Mouse (Mus musculus): ENCODE measurements around the gene Hspbap1. TPM values are rescaled to one million over a fixed set of nuclear protein-coding genes. Genes with fewer than 3 reads are reported as not detected.

Gene Hspbap1
- polyA plus RNA-seq, 1 experiment, result 4.4 TPM

GRCm38 (mm10) chr16:35802163-35802562 lies 32.0 kb downstream of the Hspbap1 start:
- Histone ChIP-seq H3K36me3 (ENCODE audit: control insufficient read depth, insufficient read depth, low read length) (peaks cover 4% of the 10 kb centered on the region; the same call in 1 of the 2 replicates), H3K27me3 (ENCODE audit: control insufficient read depth, insufficient read depth, low read length) (no peaks in the 10 kb centered on the region), H3K27ac (ENCODE audit: insufficient read depth, low read depth, low read length) (no peak overlapping the region), H3K4me1 (ENCODE audit: control insufficient read depth, insufficient read depth, insufficient read length, low read length) (no peaks in the 10 kb centered on the region), H3K4me3 (ENCODE audit: low read depth, low read length) (no peak overlapping the region)
- WGBS, result 87% methylated on average over 7 of the region's 7 CpGs
- TF ChIP-seq CTCF (IDR thresholded peaks at IDR 0.05; ENCODE audit: extremely low read depth, insufficient read length, insufficient replicate concordance, low read depth, low read length) (no peak), POLR2A (IDR thresholded peaks at IDR 0.05; ENCODE audit: low read depth, low read length) (no peak)

- Histone ChIP-seq H3K36me3 (ENCODE audit: control insufficient read depth, insufficient read depth, low read length) (peaks cover 4% of the 10 kb centered on the region; the same call in 1 of the 2 replicates), H3K4me3 (ENCODE audit: low read depth, low read length) (no peak overlapping the region)
- WGBS, result 92% methylated on average over 4 of the region's 4 CpGs
Observed at GRCm38 (mm10) chr16:35803723-35804122, 33.5 kb downstream of the Hspbap1 start.

GRCm38 (mm10) chr16:35806973-35807662 lies 36.9 kb downstream of the Hspbap1 start:
- no peak overlapping the region for H3K4me3 ChIP-seq (ENCODE audit: low read depth, low read length)
- H3K36me3 ChIP-seq (ENCODE audit: control insufficient read depth, insufficient read depth, low read length), result 0 out of 2 replicates have a peak, but pooled peaks cover 3% of the 10 kb centered on the region
- 52% methylated on average over 6 of the region's 6 CpGs for WGBS
- H3K27me3 ChIP-seq (ENCODE audit: control insufficient read depth, insufficient read depth, low read length), result no peaks in the 10 kb centered on the region
- H3K4me1 ChIP-seq (ENCODE audit: control insufficient read depth, insufficient read depth, insufficient read length, low read length), result no peaks in the 10 kb centered on the region
- TF ChIP-seq CTCF (IDR thresholded peaks at IDR 0.05; ENCODE audit: extremely low read depth, insufficient read length, insufficient replicate concordance, low read depth, low read length), result no peak
- TF ChIP-seq POLR2A (IDR thresholded peaks at IDR 0.05; ENCODE audit: low read depth, low read length), result no peak
- no peak overlapping the region for H3K27ac ChIP-seq (ENCODE audit: insufficient read depth, low read depth, low read length)

More at GRCm38 (mm10) chr16:35803723-35804122, 33.5 kb downstream of the Hspbap1 start:
- no peak overlapping the region for H3K27ac ChIP-seq (ENCODE audit: insufficient read depth, low read depth, low read length)
- H3K4me1 ChIP-seq (ENCODE audit: control insufficient read depth, insufficient read depth, insufficient read length, low read length), result no peaks in the 10 kb centered on the region
- no peaks in the 10 kb centered on the region for H3K27me3 ChIP-seq (ENCODE audit: control insufficient read depth, insufficient read depth, low read length)
- TF ChIP-seq POLR2A (IDR thresholded peaks at IDR 0.05; ENCODE audit: low read depth, low read length) (no peak), CTCF (IDR thresholded peaks at IDR 0.05; ENCODE audit: extremely low read depth, insufficient read length, insufficient replicate concordance, low read depth, low read length) (no peak)

GRCm38 (mm10) chr16:35807663-35807992 lies 37.5 kb downstream of the Hspbap1 start:
- WGBS, result 30% methylated on average over 4 of the region's 4 CpGs

GRCm38 (mm10) chr16:35808838-35809237 lies 38.7 kb downstream of the Hspbap1 start:
- H3K27ac ChIP-seq (ENCODE audit: insufficient read depth, low read depth, low read length), result no peak overlapping the region
- H3K36me3 ChIP-seq (ENCODE audit: control insufficient read depth, insufficient read depth, low read length), result 0 out of 2 replicates have a peak, but pooled peaks cover 3% of the 10 kb centered on the region
- WGBS, result 96% methylated on average over 2 of the region's 2 CpGs
- no peaks in the 10 kb centered on the region for H3K27me3 ChIP-seq (ENCODE audit: control insufficient read depth, insufficient read depth, low read length)
- H3K4me3 ChIP-seq (ENCODE audit: low read depth, low read length), result no peak overlapping the region
- no peaks in the 10 kb centered on the region for H3K4me1 ChIP-seq (ENCODE audit: control insufficient read depth, insufficient read depth, insufficient read length, low read length)
- TF ChIP-seq CTCF (IDR thresholded peaks at IDR 0.05; ENCODE audit: extremely low read depth, insufficient read length, insufficient replicate concordance, low read depth, low read length) (no peak), POLR2A (IDR thresholded peaks at IDR 0.05; ENCODE audit: low read depth, low read length) (no peak)

More at GRCm38 (mm10) chr16:35807663-35807992, 37.5 kb downstream of the Hspbap1 start:
- Histone ChIP-seq H3K36me3 (ENCODE audit: control insufficient read depth, insufficient read depth, low read length) (0 out of 2 replicates have a peak, but pooled peaks cover 3% of the 10 kb centered on the region), H3K4me1 (ENCODE audit: control insufficient read depth, insufficient read depth, insufficient read length, low read length) (no peaks in the 10 kb centered on the region), H3K4me3 (ENCODE audit: low read depth, low read length) (no peak overlapping the region), H3K27ac (ENCODE audit: insufficient read depth, low read depth, low read length) (no peak overlapping the region), H3K27me3 (ENCODE audit: control insufficient read depth, insufficient read depth, low read length) (no peaks in the 10 kb centered on the region)
- TF ChIP-seq CTCF (IDR thresholded peaks at IDR 0.05; ENCODE audit: extremely low read depth, insufficient read length, insufficient replicate concordance, low read depth, low read length), result no peak

- no peak overlapping the region for H3K4me3 ChIP-seq (ENCODE audit: low read depth, low read length)
- no peak overlapping the region for H3K27ac ChIP-seq (ENCODE audit: insufficient read depth, low read depth, low read length)
- H3K27me3 ChIP-seq (ENCODE audit: control insufficient read depth, insufficient read depth, low read length), result no peaks in the 10 kb centered on the region
- WGBS, result 29% methylated on average over 3 of the region's 3 CpGs
- no peak for TF ChIP-seq POLR2A (IDR thresholded peaks at IDR 0.05; ENCODE audit: low read depth, low read length)
- TF ChIP-seq CTCF (IDR thresholded peaks at IDR 0.05; ENCODE audit: extremely low read depth, insufficient read length, insufficient replicate concordance, low read depth, low read length), result no peak
- no peaks in the 10 kb centered on the region for H3K4me1 ChIP-seq (ENCODE audit: control insufficient read depth, insufficient read depth, insufficient read length, low read length)
- H3K36me3 ChIP-seq (ENCODE audit: control insufficient read depth, insufficient read depth, low read length), result peaks cover 3% of the 10 kb centered on the region; the same call in 1 of the 2 replicates
Observed at GRCm38 (mm10) chr16:35813119-35813518, 42.9 kb downstream of the Hspbap1 start.

GRCm38 (mm10) chr16:35817255-35818089 lies 47.3 kb downstream of the Hspbap1 start:
- Histone ChIP-seq H3K4me3 (ENCODE audit: low read depth, low read length) (no peak overlapping the region), H3K36me3 (ENCODE audit: control insufficient read depth, insufficient read depth, low read length) (peaks cover 11% of the 10 kb centered on the region; the same call in 1 of the 2 replicates), H3K4me1 (ENCODE audit: control insufficient read depth, insufficient read depth, insufficient read length, low read length) (no peaks in the 10 kb centered on the region), H3K27me3 (ENCODE audit: control insufficient read depth, insufficient read depth, low read length) (no peaks in the 10 kb centered on the region), H3K27ac (ENCODE audit: insufficient read depth, low read depth, low read length) (no peak overlapping the region)
- TF ChIP-seq POLR2A (IDR thresholded peaks at IDR 0.05; ENCODE audit: low read depth, low read length) (0 out of 2 replicates have a peak, but pooled peaks have one; percentile 10), CTCF (IDR thresholded peaks at IDR 0.05; ENCODE audit: extremely low read depth, insufficient read length, insufficient replicate concordance, low read depth, low read length) (peak; percentile 99)
- 31% methylated on average over 13 of the region's 13 CpGs for WGBS

Measured in small intestine, adult 2 months (tissue).